Mouse (Mus musculus) left cerebral cortex, postnatal 14 days (tissue): ENCODE measurements around the gene Cry1. TPM values are rescaled to one million over a fixed set of nuclear protein-coding genes. Genes with fewer than 3 reads are reported as not detected.

Experiments
- total RNA-seq, 2 experiments: library from RNA; stranded (reverse); gene quantifications; 2 replicates each; pipeline ENCODE4 v1.2.3; 2021

Cry1 gene
- total RNA-seq, 2 experiments from 2014 or later: 15.0 to 18.6 TPM

Other genes with a start within 250 kb of the Cry1 start
- gene Fhl4, start 82.6 kb downstream of the Cry1 start, total RNA-seq: under 1 TPM; 0.46 to 0.87 TPM
- gene Tmem263, start 82.4 kb downstream of the Cry1 start, total RNA-seq: 10 to 100 TPM; 33.7 to 37.5 TPM
- 10 to 100 TPM; 14.6 to 14.8 TPM for gene Mterf2, start 57.0 kb downstream of the Cry1 start, total RNA-seq
- gene Btbd11, start 201.8 kb upstream of the Cry1 start, total RNA-seq: 10 to 100 TPM; 28.5 to 29.7 TPM